Comparison of ENCODE assay signal across 9 mouse cellular contexts in the genomic region with DNA sequence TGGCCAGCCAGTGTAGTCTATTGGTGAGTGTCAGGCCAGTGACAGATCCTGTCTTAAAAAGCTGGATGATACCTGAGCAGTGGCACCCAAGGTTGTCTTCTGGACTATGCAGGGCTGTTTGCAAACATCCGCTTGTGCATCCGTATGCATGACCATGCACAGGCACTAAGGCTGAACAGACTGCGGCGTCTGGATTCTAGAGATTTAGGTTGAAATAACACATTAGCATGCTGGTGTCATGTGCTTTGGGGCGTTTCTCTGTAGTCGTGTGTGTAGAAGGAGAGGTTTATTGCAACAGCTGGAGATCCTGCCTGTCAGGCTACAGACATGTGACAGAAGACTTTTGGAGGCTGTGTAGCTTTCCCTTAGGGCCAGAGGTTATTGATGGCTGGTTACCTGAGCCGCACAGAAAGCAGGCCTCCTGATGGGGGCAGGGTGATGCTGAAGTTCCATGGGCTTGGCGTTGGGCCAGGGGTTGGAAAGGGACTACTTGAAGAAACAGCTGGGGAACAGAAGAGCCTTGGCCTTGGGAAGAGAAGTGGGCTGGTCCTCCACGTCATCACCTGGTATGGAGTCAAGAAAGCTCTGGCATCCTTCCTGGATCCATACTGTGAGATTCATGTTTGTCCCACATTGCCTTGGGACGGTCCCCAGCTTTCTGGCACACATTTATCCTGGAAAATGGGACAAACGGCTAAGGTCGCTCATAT. TPM values are rescaled to one million over a fixed set of nuclear protein-coding genes. Genes with fewer than 3 reads are reported as not detected.
DNase-seq lines count a peak whose midpoint lies in the region; ATAC-seq and TF ChIP-seq lines count a peak whose summit lies in the region.
"Had no signal": no experiment of that assay in that cellular context is flagged by ENCODE, and none has a peak within 500 bp of the region (broad histone marks: within the 10 kb centered on the region; RNA-seq: fewer than 3 reads in every experiment).

No protein-coding gene starts in this region.

- H3K4me1 ChIP-seq in heart, embryonic 16.5 days (ENCODE audit: control insufficient read depth, insufficient read depth, low read length) = 0 out of 2 replicates have a peak, but pooled peaks cover 2% of the 10 kb centered on the region
- no peaks in the 10 kb centered on the region for H3K4me1 ChIP-seq in stomach, postnatal 0 days (replicated peaks; ENCODE audit: control insufficient read depth, insufficient read depth)
- H3K4me1 ChIP-seq in liver, postnatal 0 days (ENCODE audit: insufficient read depth) = no peaks in the 10 kb centered on the region

- no peak for TF ChIP-seq EP300 in stomach, postnatal 0 days (optimal IDR thresholded peaks at IDR 0.05)
- no peak for TF ChIP-seq EP300 in liver, postnatal 0 days (IDR thresholded peaks at IDR 0.05; ENCODE audit: low read depth)

- H3K27ac ChIP-seq in heart, embryonic 16.5 days (ENCODE audit: low read length) = no peak overlapping the region
- no peak overlapping the region for H3K27ac ChIP-seq in stomach, postnatal 0 days (replicated peaks)
- no peak overlapping the region for H3K27ac ChIP-seq in liver, postnatal 0 days (ENCODE audit: low read depth)

- H3K36me3 ChIP-seq in heart, embryonic 16.5 days (ENCODE audit: control insufficient read depth, insufficient read depth) = no peaks in the 10 kb centered on the region
- no peaks in the 10 kb centered on the region; the same call in 1 of the 2 replicates for H3K36me3 ChIP-seq in stomach, postnatal 0 days (ENCODE audit: control insufficient read depth, insufficient read depth, low read length)
- no peaks in the 10 kb centered on the region for H3K36me3 ChIP-seq in liver, postnatal 0 days (replicated peaks; ENCODE audit: insufficient read depth, low read length)

- intact Hi-C loops in heart, postnatal 25 days (cut with DNase I) = no loop called here

- 67% methylated on average over 12 of the region's 12 CpGs for WGBS in heart, embryonic 16.5 days
- 63% methylated on average over 12 of the region's 12 CpGs for WGBS in stomach, postnatal 0 days
- WGBS in liver, postnatal 0 days (ENCODE audit: insufficient replicate concordance) = 73% methylated on average over 12 of the region's 12 CpGs

- ATAC-seq in heart, embryonic 16.5 days (replicated peaks; ENCODE audit: extremely low read depth, insufficient read depth, low FRiP score) = peak; percentile 50
- peak; percentile 26; the same call in 1 of the 2 replicates for ATAC-seq in stomach, postnatal 0 days (ENCODE audit: low FRiP score, low TSS enrichment)
- ATAC-seq in megakaryocyte-erythroid progenitor cell, adult 5-6 weeks (replicated peaks; ENCODE audit: low FRiP score, low TSS enrichment, poor library complexity, severe bottlenecking) = no peak
- no peak for ATAC-seq in liver, postnatal 0 days

- no peak overlapping the region for H3K4me2 ChIP-seq in heart, embryonic 16.5 days (ENCODE audit: low read depth, low read length)
- no peak overlapping the region for H3K4me2 ChIP-seq in stomach, postnatal 0 days (replicated peaks; ENCODE audit: low read depth)
- no peak overlapping the region for H3K4me2 ChIP-seq in liver, postnatal 0 days (ENCODE audit: low read depth, low read length)

- no peak for TF ChIP-seq CTCF in stomach, postnatal 0 days (IDR thresholded peaks at IDR 0.05; ENCODE audit: low read depth)
- TF ChIP-seq CTCF in liver, postnatal 0 days (IDR thresholded peaks at IDR 0.05; ENCODE audit: low read depth) = no peak

- no peaks in the 10 kb centered on the region for H3K27me3 ChIP-seq in heart, embryonic 16.5 days (ENCODE audit: control insufficient read depth, insufficient read depth, low read length)
- H3K27me3 ChIP-seq in stomach, postnatal 0 days (ENCODE audit: control insufficient read depth, insufficient read depth, low read length) = no peaks in the 10 kb centered on the region
- H3K27me3 ChIP-seq in liver, postnatal 0 days (ENCODE audit: insufficient read depth, low read length) = no peaks in the 10 kb centered on the region
- H3K27me3 ChIP-seq: megakaryocyte, embryonic 14.5 days had no signal

- DNase-seq in heart, postnatal 25 days (ENCODE audit: low spot score) = no peak
- peak; percentile 31 for DNase-seq in NIH3T3 (ENCODE audit: low read depth)
- DNase-seq in cerebellum, adult 9-11 months = peak; percentile 47
- DNase-seq in kidney, adult 9 months = peak; percentile 18
- DNase-seq in stomach, postnatal 0 days (ENCODE audit: low spot score) = no peak
- DNase-seq in liver, postnatal 0 days = no peak

- H3K4me3 ChIP-seq in heart, embryonic 16.5 days (ENCODE audit: low read length) = no peak overlapping the region
- H3K4me3 ChIP-seq in stomach, postnatal 0 days (ENCODE audit: low read depth, low read length) = no peak overlapping the region
- no peak overlapping the region for H3K4me3 ChIP-seq in liver, postnatal 0 days (ENCODE audit: low read depth, low read length)
- H3K4me3 ChIP-seq: megakaryocyte, embryonic 14.5 days had no signal

- no peaks in the 10 kb centered on the region for H3K9me3 ChIP-seq in heart, embryonic 16.5 days (replicated peaks; ENCODE audit: control insufficient read depth, low read length)
- H3K9me3 ChIP-seq in stomach, postnatal 0 days (ENCODE audit: control insufficient read depth, low read length) = no peaks in the 10 kb centered on the region
- H3K9me3 ChIP-seq in liver, postnatal 0 days (ENCODE audit: low read length) = no peaks in the 10 kb centered on the region
- H3K9me3 ChIP-seq: megakaryocyte, embryonic 14.5 days had no signal

- H3K9ac ChIP-seq in heart, embryonic 16.5 days (ENCODE audit: low read length) = no peak overlapping the region
- no peak overlapping the region for H3K9ac ChIP-seq in stomach, postnatal 0 days (ENCODE audit: low read length)
- H3K9ac ChIP-seq in liver, postnatal 0 days (replicated peaks) = no peak overlapping the region

RNA-seq across cellular contexts. Expression of gene Adck1, which starts 59.7 kb away (rescaled TPM):
- polyA plus RNA-seq in heart, embryonic 16.5 days (2015; fragmentation: Nextera tagmentation; extraction: Ambion mirVana) = 21.8 and 23.4 TPM in 2 replicates
- 10 to 100 TPM; 25.5 to 27.3 TPM for total RNA-seq in heart, postnatal 25 days (2021)
- polyA plus RNA-seq in stomach, postnatal 0 days (2015; fragmentation: Nextera tagmentation; extraction: Ambion mirVana) = 10.4 and 10.5 TPM in 2 replicates
- 6.7 and 11.7 TPM in 2 replicates for total RNA-seq in megakaryocyte-erythroid progenitor cell, adult 5-6 weeks (2014; fragmentation: Nextera tagmentation)
- total RNA-seq in megakaryocyte-erythroid progenitor cell, adult 5-6 weeks (2017) = 13.6 and 17.8 TPM in 2 replicates
- polyA plus RNA-seq in liver, postnatal 0 days (2015; fragmentation: Nextera tagmentation; extraction: Ambion mirVana) = 7.9 and 8.4 TPM in 2 replicates

Comparison
In these comparisons a context has a peak if more than half of its experiments do, and no peak if none do; other contexts are left out.
1. ATAC-seq: peak in heart, embryonic 16.5 days (single experiment) and stomach, postnatal 0 days (single experiment); none in megakaryocyte-erythroid progenitor cell, adult 5-6 weeks (single experiment) and liver, postnatal 0 days (single experiment).
2. DNase-seq: peak in NIH3T3 (single experiment), cerebellum, adult 9-11 months (single experiment) and kidney, adult 9 months (single experiment); none in heart, postnatal 25 days (single experiment), stomach, postnatal 0 days (single experiment) and liver, postnatal 0 days (single experiment).